Mouse (Mus musculus): ENCODE results near the gene Wbp4. TPM values are rescaled to one million over a fixed set of nuclear protein-coding genes. Genes with fewer than 3 reads are reported as not detected.
"Not testable (repeated sequence)": the region's sequence is repeated elsewhere in the genome, so short reads cannot be mapped to it uniquely, and the experiment has no call there.

Wbp4 gene
- 10 to 100 TPM; 50.0 to 54.8 TPM for total RNA-seq (2021)
- long read RNA-seq, transcript Wbp4-201 (10 exons, 3,704 nt), result major isoform, 85 of 102 reads
- long read RNA-seq, partial matches to known transcripts, result 7 of 102 reads
- long read RNA-seq, other reads (novel, unspliced or antisense), result 10 of 102 reads

GRCm38 (mm10) chr14:79481339-79482151 lies at the start of gene Wbp4:
Gene Wbp4, minus strand, starts transcription at chr14:79481520.
- peak; percentile 93 to 97 for DNase-seq (ENCODE audit: low spot score in 2 of 2)

- no peak for DNase-seq (ENCODE audit: low spot score in 2 of 2)
These were observed 49.4 kb upstream of the Wbp4 start for GRCm38 (mm10) chr14:79530761-79531160.

- DNase-seq (ENCODE audit: low spot score in 2 of 2), result no peak
These were observed 48.5 kb upstream of the Wbp4 start for GRCm38 (mm10) chr14:79529581-79530554.

- DNase-seq (ENCODE audit: low spot score in 2 of 2), result no peak
These were observed 46.4 kb upstream of the Wbp4 start for GRCm38 (mm10) chr14:79527704-79528103.

GRCm38 (mm10) chr14:79526106-79526505 lies 44.8 kb upstream of the Wbp4 start:
- not testable (repeated sequence) for DNase-seq (ENCODE audit: low spot score in 2 of 2)

GRCm38 (mm10) chr14:79522387-79522786 lies 41.1 kb upstream of the Wbp4 start:
- no peak for DNase-seq (ENCODE audit: low spot score in 2 of 2)

- DNase-seq (ENCODE audit: low spot score in 2 of 2), result no peak
These were observed 40.3 kb upstream of the Wbp4 start for GRCm38 (mm10) chr14:79521471-79522117.

- no peak for DNase-seq (ENCODE audit: low spot score in 2 of 2)
These were observed 39.7 kb upstream of the Wbp4 start for GRCm38 (mm10) chr14:79521056-79521455.

GRCm38 (mm10) chr14:79520612-79521011 lies 39.3 kb upstream of the Wbp4 start:
- DNase-seq (ENCODE audit: low spot score in 2 of 2), result no peak

- no peak for DNase-seq (ENCODE audit: low spot score in 2 of 2)
These were observed 38.3 kb upstream of the Wbp4 start for GRCm38 (mm10) chr14:79519663-79519975.

- DNase-seq (ENCODE audit: low spot score in 2 of 2), result no peak
These were observed 37.7 kb upstream of the Wbp4 start for GRCm38 (mm10) chr14:79518761-79519662.

- DNase-seq (ENCODE audit: low spot score in 2 of 2), result no peak
These were observed 36.8 kb upstream of the Wbp4 start for GRCm38 (mm10) chr14:79518123-79518522.

GRCm38 (mm10) chr14:79517185-79517740 lies 35.9 kb upstream of the Wbp4 start:
- DNase-seq (ENCODE audit: low spot score in 2 of 2), result no peak

- no peak for DNase-seq (ENCODE audit: low spot score in 2 of 2)
These were observed 35.4 kb upstream of the Wbp4 start for GRCm38 (mm10) chr14:79516751-79517150.

GRCm38 (mm10) chr14:79516243-79516610 lies 34.9 kb upstream of the Wbp4 start:
- no peak for DNase-seq (ENCODE audit: low spot score in 2 of 2)

GRCm38 (mm10) chr14:79515511-79516242 lies 34.4 kb upstream of the Wbp4 start:
- DNase-seq (ENCODE audit: low spot score in 2 of 2), result no peak

GRCm38 (mm10) chr14:79515100-79515499 lies 33.8 kb upstream of the Wbp4 start:
- no peak for DNase-seq (ENCODE audit: low spot score in 2 of 2)

- no peak for DNase-seq (ENCODE audit: low spot score in 2 of 2)
These were observed 32.6 kb upstream of the Wbp4 start for GRCm38 (mm10) chr14:79513951-79514350.

- no peak for DNase-seq (ENCODE audit: low spot score in 2 of 2)
These were observed 30.2 kb upstream of the Wbp4 start for GRCm38 (mm10) chr14:79511521-79511920.
